Mouse (Mus musculus) neural tube, embryonic 11.5 days (tissue): ENCODE results near the gene Sf3a2. TPM values are rescaled to one million over a fixed set of nuclear protein-coding genes. Genes with fewer than 3 reads are reported as not detected.

Experiments used
- ATAC-seq: fragments of 200-750 bp; cut with Nextera tagmentation; 2 replicates; pipeline ENCODE4 v1.8.0; 2017; ENCODE audit warnings: moderate number of reproducible peaks, mild to moderate bottlenecking, moderate TSS enrichment, moderate library complexity; ENCODE audit not compliant: insufficient read depth, low FRiP score, low TSS enrichment
- DNase-seq: peaks from one replicate; pipeline ENCODE4 v3.0.0-alpha.2; 2015; ENCODE audit warnings: low spot score
- H3K27ac ChIP-seq: fragments of 300-500 bp; sonication (generic); 2 replicates; pipeline ENCODE4 v1.5.1; 2014; ENCODE audit warnings: low read depth, mild to moderate bottlenecking, low read length
- H3K27me3 ChIP-seq: fragments of 300-500 bp; sonication (generic); 2 replicates; pipeline ENCODE4 v1.6.1; 2014; ENCODE audit warnings: mild to moderate bottlenecking, low read length, mixed read lengths; ENCODE audit not compliant: control insufficient read depth, insufficient read depth
- H3K36me3 ChIP-seq: fragments of 300-500 bp; sonication (generic); 2 replicates; pipeline ENCODE4 v1.6.1; 2014; ENCODE audit warnings: mild to moderate bottlenecking, low read length, moderate library complexity, mixed read lengths; ENCODE audit not compliant: control insufficient read depth, insufficient read depth
- H3K4me1 ChIP-seq: fragments of 300-500 bp; sonication (generic); 2 replicates; pipeline ENCODE4 v1.6.1; 2014; ENCODE audit warnings: low read length, mixed read lengths; ENCODE audit not compliant: control insufficient read depth, insufficient read depth
- H3K4me2 ChIP-seq: fragments of 300-500 bp; sonication (generic); 2 replicates; pipeline ENCODE4 v1.6.1; 2014; ENCODE audit warnings: low read depth, mild to moderate bottlenecking, moderate library complexity
- H3K4me3 ChIP-seq: fragments of 300-500 bp; sonication (generic); 2 replicates; pipeline ENCODE4 v1.5.1; 2014; ENCODE audit warnings: low read depth, low read length
- H3K9ac ChIP-seq: fragments of 300-500 bp; sonication (generic); 2 replicates; pipeline ENCODE4 v1.6.1; 2014; ENCODE audit warnings: mild to moderate bottlenecking, low read length
- H3K9me3 ChIP-seq: fragments of 300-500 bp; sonication (generic); 2 replicates; pipeline ENCODE4 v1.6.1; 2016; ENCODE audit warnings: low read length; ENCODE audit not compliant: control insufficient read depth
- WGBS: fragments of 180-500 bp; shearing (Covaris S2); extraction: QIAGEN DNeasy Blood & Tissue Kit; methylation state at CpG from one replicate; pipeline ENCODE4 v1.1.7; 2014; 5-methylcytosine and 5-hydroxymethylcytosine counted together
- polyA plus RNA-seq: library from polyadenylated mRNA; unstranded; fragments of >200 nt; fragmentation: Nextera tagmentation; extraction: Ambion mirVana; gene quantifications from 2 replicates; pipeline ENCODE4 v1.2.1, GENCODE M21; 2014

Sf3a2 gene
- 96.6 and 101 TPM in 2 replicates for polyA plus RNA-seq

- H3K9me3 ChIP-seq: no peaks in the 10 kb centered on the region
- WGBS: under 1% methylated on average over 104 of the region's 104 CpGs
- H3K27ac ChIP-seq: peak within 1 kb of the TSS; percentile 95
- DNase-seq (peak; percentile 97), ATAC-seq (peak; percentile 85)
- peaks cover 18% of the 10 kb centered on the region for H3K4me1 ChIP-seq
- H3K36me3 ChIP-seq: peaks cover 29% of the 10 kb centered on the region
- H3K9ac ChIP-seq: peak within 1 kb of the TSS; percentile 93
- peak within 1 kb of the TSS; percentile 92 for H3K4me3 ChIP-seq
- H3K4me2 ChIP-seq: peak within 1 kb of the TSS; percentile 84
- no peaks in the 10 kb centered on the region for H3K27me3 ChIP-seq
Measured at GRCm38 (mm10) chr10:80798150-80799006, at the start of gene Sf3a2, which contains the start of gene Plekhj1. Gene Sf3a2 (plus strand): TSS chr10:80798198. Gene Plekhj1 (minus strand): TSS chr10:80798626.

- Histone ChIP-seq H3K27me3 (no peaks in the 10 kb centered on the region), H3K27ac (no peak overlapping the region), H3K9ac (no peak overlapping the region), H3K4me2 (no peak overlapping the region), H3K4me3 (no peak overlapping the region), H3K36me3 (no peaks in the 10 kb centered on the region), H3K4me1 (peaks cover 6% of the 10 kb centered on the region; the same call in 1 of the 2 replicates), H3K9me3 (no peaks in the 10 kb centered on the region)
- DNase-seq (peak; percentile 53), ATAC-seq (no peak)
- 11% methylated on average over 6 of the region's 6 CpGs for WGBS
Measured at GRCm38 (mm10) chr10:80748609-80749008, 49.4 kb upstream of the Sf3a2 start.

GRCm38 (mm10) chr10:80751188-80751832, 46.7 kb upstream of the Sf3a2 start:
- Histone ChIP-seq H3K27ac (no peak overlapping the region), H3K4me3 (peak overlapping the region; percentile 14; the same call in 1 of the 2 replicates), H3K4me1 (peaks cover 12% of the 10 kb centered on the region), H3K9me3 (no peaks in the 10 kb centered on the region), H3K36me3 (no peaks in the 10 kb centered on the region), H3K27me3 (no peaks in the 10 kb centered on the region), H3K9ac (no peak overlapping the region), H3K4me2 (peak overlapping the region; percentile 33)
- DNase-seq (no peak), ATAC-seq (no peak)
- WGBS: 14% methylated on average over 16 of the region's 16 CpGs

- H3K27me3 ChIP-seq: no peaks in the 10 kb centered on the region
- H3K27ac ChIP-seq: no peak overlapping the region
- DNase-seq: peak; percentile 82
- WGBS: 4% methylated on average over 6 of the region's 6 CpGs
- no peak overlapping the region for H3K9ac ChIP-seq
- no peaks in the 10 kb centered on the region for H3K36me3 ChIP-seq
- ATAC-seq: peak; percentile 42; the same call in 1 of the 2 replicates
- peak overlapping the region; percentile 14; the same call in 1 of the 2 replicates for H3K4me3 ChIP-seq
- peaks cover 21% of the 10 kb centered on the region for H3K4me1 ChIP-seq
- H3K9me3 ChIP-seq: no peaks in the 10 kb centered on the region
- peak overlapping the region; percentile 33 for H3K4me2 ChIP-seq
Measured at GRCm38 (mm10) chr10:80752079-80752625, 45.8 kb upstream of the Sf3a2 start.

GRCm38 (mm10) chr10:80754594-80755290, 43.3 kb upstream of the Sf3a2 start, which contains the start of gene Dot1l:
Gene Dot1l (plus strand): TSS chr10:80755206.
- DNase-seq: peak; percentile 99
- WGBS: 1% methylated on average over 40 of the region's 57 CpGs
- H3K36me3 ChIP-seq: no peaks in the 10 kb centered on the region
- H3K27me3 ChIP-seq: no peaks in the 10 kb centered on the region
- peak within 1 kb of the TSS; percentile 83 for H3K27ac ChIP-seq
- H3K4me3 ChIP-seq: peak within 1 kb of the TSS; percentile 99
- peak within 1 kb of the TSS; percentile 98 for H3K9ac ChIP-seq
- H3K9me3 ChIP-seq: no peaks in the 10 kb centered on the region
- peaks cover 26% of the 10 kb centered on the region for H3K4me1 ChIP-seq
- peak; percentile 87 for ATAC-seq
- peak within 1 kb of the TSS; percentile 79 for H3K4me2 ChIP-seq

- Histone ChIP-seq H3K4me1 (peaks cover 26% of the 10 kb centered on the region), H3K4me2 (peak overlapping the region; percentile 79), H3K27ac (peak overlapping the region; percentile 83), H3K9ac (peak overlapping the region; percentile 98), H3K9me3 (no peaks in the 10 kb centered on the region), H3K4me3 (peak overlapping the region; percentile 99), H3K36me3 (no peaks in the 10 kb centered on the region), H3K27me3 (no peaks in the 10 kb centered on the region)
- ATAC-seq (no peak), DNase-seq (no peak)
- 1% methylated on average over 65 of the region's 75 CpGs for WGBS
Measured at GRCm38 (mm10) chr10:80755291-80756015, 42.5 kb upstream of the Sf3a2 start.

- no peaks in the 10 kb centered on the region for H3K9me3 ChIP-seq
- H3K27ac ChIP-seq: no peak overlapping the region
- 37% methylated on average over 3 of the region's 3 CpGs for WGBS
- H3K9ac ChIP-seq: peak overlapping the region; percentile 98
- DNase-seq (no peak), ATAC-seq (no peak)
- peak overlapping the region; percentile 99 for H3K4me3 ChIP-seq
- H3K4me2 ChIP-seq: peak overlapping the region; percentile 79
- no peaks in the 10 kb centered on the region for H3K27me3 ChIP-seq
- H3K4me1 ChIP-seq: peaks cover 26% of the 10 kb centered on the region
- H3K36me3 ChIP-seq: no peaks in the 10 kb centered on the region
Measured at GRCm38 (mm10) chr10:80756099-80756498, 41.9 kb upstream of the Sf3a2 start.
